Mouse (Mus musculus) liver, embryonic 16.5 days (tissue): ENCODE measurements around the gene Akap8l. TPM values are rescaled to one million over a fixed set of nuclear protein-coding genes. Genes with fewer than 3 reads are reported as not detected.

Source experiments
- ATAC-seq: fragments of 200-750 bp; cut with Nextera tagmentation; 2 replicates; pipeline ENCODE4 v1.8.0; 2017; ENCODE audit warnings: low read depth, mild to moderate bottlenecking, moderate number of reproducible peaks, moderate library complexity
- H3K27ac ChIP-seq: fragments of 300-500 bp; sonication (generic); 2 replicates; pipeline ENCODE4 v1.5.1; 2014; ENCODE audit warnings: mild to moderate bottlenecking, low read length
- H3K27me3 ChIP-seq: fragments of 300-500 bp; sonication (generic); 2 replicates; pipeline ENCODE4 v1.6.1; 2014; ENCODE audit warnings: low read depth, low read length, mixed read lengths; ENCODE audit not compliant: control insufficient read depth, insufficient read depth
- H3K36me3 ChIP-seq: fragments of 300-500 bp; sonication (generic); 2 replicates; pipeline ENCODE4 v1.6.1; 2014; ENCODE audit warnings: mild to moderate bottlenecking; ENCODE audit not compliant: control insufficient read depth, insufficient read depth
- H3K4me1 ChIP-seq: fragments of 300-500 bp; sonication (generic); 2 replicates; pipeline ENCODE4 v1.6.1; 2014; ENCODE audit warnings: low read depth, low read length, mixed read lengths; ENCODE audit not compliant: control insufficient read depth
- H3K4me2 ChIP-seq: fragments of 300-500 bp; sonication (generic); 2 replicates; pipeline ENCODE4 v1.6.1; 2014; ENCODE audit warnings: low read depth, low read length, mixed read lengths
- H3K4me3 ChIP-seq: fragments of 300-500 bp; sonication (generic); 2 replicates; pipeline ENCODE4 v1.5.1; 2014; ENCODE audit warnings: low read depth, mild to moderate bottlenecking, low read length
- H3K9ac ChIP-seq: fragments of 300-500 bp; sonication (generic); 2 replicates; pipeline ENCODE4 v1.6.1; 2014; ENCODE audit warnings: low read depth, low read length
- H3K9me3 ChIP-seq: fragments of 300-500 bp; sonication (generic); replicated peaks from 2 replicates; pipeline ENCODE4 v1.6.1; 2016; ENCODE audit warnings: low read length; ENCODE audit not compliant: control insufficient read depth
- WGBS: fragments of 180-500 bp; shearing (Covaris S2); extraction: QIAGEN DNeasy Blood & Tissue Kit; methylation state at CpG from one replicate; pipeline ENCODE4 v1.1.7; 2014; ENCODE audit not compliant: insufficient replicate concordance; 5-methylcytosine and 5-hydroxymethylcytosine counted together
- polyA plus RNA-seq: library from polyadenylated mRNA; unstranded; fragments of >200 nt; fragmentation: Nextera tagmentation; extraction: Ambion mirVana; gene quantifications from 2 replicates; pipeline ENCODE4 v1.2.1, GENCODE M21; 2015

Akap8l gene
- polyA plus RNA-seq, 1 experiment from 2014 or later = 42.2 TPM

GRCm38 (mm10) chr17:32317708-32318107 is 32.7 kb downstream of the Akap8l start:
- no peak overlapping the region for H3K4me3 ChIP-seq
- peaks cover 25% of the 10 kb centered on the region for H3K4me1 ChIP-seq
- no peak overlapping the region for H3K9ac ChIP-seq
- no peak overlapping the region for H3K4me2 ChIP-seq
- peaks cover 46% of the 10 kb centered on the region for H3K36me3 ChIP-seq
- 77% methylated on average over 3 of the region's 3 CpGs for WGBS
- H3K9me3 ChIP-seq = no peaks in the 10 kb centered on the region
- no peak for ATAC-seq
- no peaks in the 10 kb centered on the region for H3K27me3 ChIP-seq
- H3K27ac ChIP-seq = no peak overlapping the region

- H3K4me2 ChIP-seq = no peak overlapping the region
- no peak overlapping the region for H3K9ac ChIP-seq
- H3K27me3 ChIP-seq = no peaks in the 10 kb centered on the region
- no peak overlapping the region for H3K4me3 ChIP-seq
- no peak overlapping the region for H3K27ac ChIP-seq
- no peaks in the 10 kb centered on the region for H3K9me3 ChIP-seq
- H3K4me1 ChIP-seq = peaks cover 20% of the 10 kb centered on the region
- peaks cover 51% of the 10 kb centered on the region for H3K36me3 ChIP-seq
- no peak for ATAC-seq
- WGBS = 92% methylated on average over 8 of the region's 8 CpGs
These were observed 33.4 kb downstream of the Akap8l start for GRCm38 (mm10) chr17:32317032-32317431.

DNA sequence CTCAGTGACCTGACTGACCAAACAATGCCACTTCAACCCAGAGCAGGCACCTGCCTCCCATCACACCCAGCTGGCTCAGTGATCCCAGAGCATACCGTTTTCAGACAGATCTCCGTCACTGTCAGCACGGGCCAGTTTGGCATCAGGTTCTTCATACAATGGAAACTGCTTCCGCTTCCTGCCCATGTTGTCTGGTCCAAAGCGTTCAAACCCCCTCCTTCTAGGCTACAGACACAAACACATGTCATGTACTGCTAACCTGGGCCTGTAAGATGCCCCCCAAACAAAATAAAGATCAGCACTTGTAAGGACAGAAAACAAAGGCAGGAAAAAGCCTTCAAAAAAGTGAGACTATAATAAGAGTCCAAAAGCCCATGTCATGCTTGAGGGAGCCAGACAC is 34.8 kb downstream of the Akap8l start:
- WGBS = 83% methylated on average over 5 of the region's 5 CpGs
- ATAC-seq = no peak

GRCm38 (mm10) chr17:32313892-32314291 is 36.5 kb downstream of the Akap8l start:
- H3K4me2 ChIP-seq = no peak overlapping the region
- H3K4me3 ChIP-seq = no peak overlapping the region
- ATAC-seq = peak; percentile 37
- H3K27me3 ChIP-seq = no peaks in the 10 kb centered on the region
- no peak overlapping the region for H3K27ac ChIP-seq
- WGBS = 34% methylated on average over 5 of the region's 5 CpGs
- peaks cover 7% of the 10 kb centered on the region for H3K4me1 ChIP-seq
- no peaks in the 10 kb centered on the region for H3K9me3 ChIP-seq
- H3K36me3 ChIP-seq = peaks cover 78% of the 10 kb centered on the region
- no peak overlapping the region for H3K9ac ChIP-seq

More for the DNA sequence above, 34.8 kb downstream of the Akap8l start:
- no peaks in the 10 kb centered on the region for H3K27me3 ChIP-seq
- H3K4me1 ChIP-seq = peaks cover 17% of the 10 kb centered on the region
- H3K36me3 ChIP-seq = peaks cover 62% of the 10 kb centered on the region
- H3K27ac ChIP-seq = no peak overlapping the region
- H3K4me3 ChIP-seq = no peak overlapping the region
- H3K4me2 ChIP-seq = no peak overlapping the region
- no peaks in the 10 kb centered on the region for H3K9me3 ChIP-seq
- H3K9ac ChIP-seq = no peak overlapping the region

GRCm38 (mm10) chr17:32312801-32313200 is 37.6 kb downstream of the Akap8l start:
- Histone ChIP-seq H3K9ac (no peak overlapping the region), H3K27me3 (no peaks in the 10 kb centered on the region), H3K27ac (no peak overlapping the region), H3K4me2 (no peak overlapping the region), H3K9me3 (no peaks in the 10 kb centered on the region), H3K4me3 (no peak overlapping the region), H3K36me3 (peaks cover 84% of the 10 kb centered on the region), H3K4me1 (peaks cover 3% of the 10 kb centered on the region; the same call in 1 of the 2 replicates)
- 85% methylated on average over 8 of the region's 8 CpGs for WGBS
- no peak for ATAC-seq

DNA sequence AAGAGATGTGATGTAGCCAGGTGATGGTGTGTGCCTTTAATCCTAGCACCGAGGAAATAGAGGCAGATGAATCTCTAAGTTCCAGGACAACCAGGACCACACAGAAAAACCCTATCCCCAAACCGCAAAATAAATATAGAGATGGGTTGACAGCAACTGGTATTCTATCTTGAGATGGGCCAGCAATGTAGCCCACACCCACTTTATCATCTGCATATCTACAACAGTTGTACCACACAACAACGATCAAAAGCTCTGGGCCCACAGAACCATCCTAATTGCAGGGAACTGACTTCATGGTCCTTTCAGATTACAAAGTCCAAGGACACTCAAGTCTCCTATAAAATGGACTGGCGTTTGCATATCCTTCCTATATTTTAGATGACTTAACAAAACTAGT is 42.4 kb downstream of the Akap8l start:
- WGBS = 30% methylated on average over 4 of the region's 4 CpGs
- Histone ChIP-seq H3K27ac (no peak overlapping the region), H3K4me1 (peaks cover 4% of the 10 kb centered on the region; the same call in 1 of the 2 replicates), H3K4me3 (no peak overlapping the region), H3K9ac (no peak overlapping the region), H3K4me2 (no peak overlapping the region), H3K27me3 (no peaks in the 10 kb centered on the region), H3K9me3 (no peaks in the 10 kb centered on the region), H3K36me3 (peaks cover 75% of the 10 kb centered on the region)
- 0 out of 2 replicates have a peak, but pooled peaks have one; percentile 30 for ATAC-seq

DNA sequence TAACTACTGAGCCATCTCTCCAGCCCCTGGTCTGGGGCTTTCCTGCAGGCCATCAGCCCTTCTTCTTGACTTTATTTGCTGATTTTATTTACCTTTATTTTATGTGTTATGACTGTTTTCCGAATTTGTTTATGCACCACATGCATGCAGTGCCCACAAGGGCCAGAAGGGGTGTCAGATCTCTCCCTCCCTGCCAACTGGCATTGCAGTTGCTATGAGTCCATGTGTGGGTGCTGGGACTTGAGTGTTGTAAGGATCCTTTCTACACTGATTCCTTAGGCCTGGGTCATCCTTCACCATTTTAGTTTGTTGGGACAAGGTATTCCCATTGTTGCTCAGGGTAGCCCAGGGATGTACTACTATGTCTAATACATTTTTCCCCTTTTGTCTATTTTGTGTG is 52.3 kb downstream of the Akap8l start:
- no peak overlapping the region for H3K27ac ChIP-seq
- no peak overlapping the region for H3K9ac ChIP-seq
- no peak overlapping the region for H3K4me3 ChIP-seq
- no peak for ATAC-seq
- H3K36me3 ChIP-seq = no peaks in the 10 kb centered on the region; the same call in 1 of the 2 replicates
- H3K4me1 ChIP-seq = no peaks in the 10 kb centered on the region
- no peaks in the 10 kb centered on the region for H3K27me3 ChIP-seq
- no peaks in the 10 kb centered on the region for H3K9me3 ChIP-seq
- no peak overlapping the region for H3K4me2 ChIP-seq
- 74% methylated on average over 1 of the region's 1 CpGs for WGBS

DNA sequence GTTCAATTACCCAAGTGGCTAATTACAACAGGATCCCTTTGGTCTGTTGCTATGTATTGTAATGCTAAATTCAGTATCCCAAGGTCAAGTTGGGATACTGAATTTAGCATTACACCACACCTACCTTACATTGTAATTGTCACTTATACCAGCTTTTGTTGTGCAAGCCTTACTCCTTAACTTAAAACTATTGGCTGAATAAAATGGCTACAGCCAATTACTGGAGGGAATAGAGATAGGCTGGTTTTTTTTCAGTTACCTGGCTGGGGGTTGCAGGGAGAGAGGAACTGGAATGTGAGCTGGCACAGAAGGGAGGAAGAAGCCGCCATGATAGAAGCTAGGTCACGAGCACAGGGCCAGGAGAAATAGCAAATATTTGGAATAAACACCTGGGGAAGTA is 54.5 kb downstream of the Akap8l start:
- H3K9me3 ChIP-seq = no peaks in the 10 kb centered on the region
- H3K27me3 ChIP-seq = no peaks in the 10 kb centered on the region
- ATAC-seq = no peak
- no peaks in the 10 kb centered on the region for H3K36me3 ChIP-seq
- H3K27ac ChIP-seq = no peak overlapping the region
- no peak overlapping the region for H3K4me3 ChIP-seq
- no peak overlapping the region for H3K4me2 ChIP-seq
- 59% methylated on average over 2 of the region's 2 CpGs for WGBS
- no peaks in the 10 kb centered on the region for H3K4me1 ChIP-seq
- H3K9ac ChIP-seq = no peak overlapping the region

DNA sequence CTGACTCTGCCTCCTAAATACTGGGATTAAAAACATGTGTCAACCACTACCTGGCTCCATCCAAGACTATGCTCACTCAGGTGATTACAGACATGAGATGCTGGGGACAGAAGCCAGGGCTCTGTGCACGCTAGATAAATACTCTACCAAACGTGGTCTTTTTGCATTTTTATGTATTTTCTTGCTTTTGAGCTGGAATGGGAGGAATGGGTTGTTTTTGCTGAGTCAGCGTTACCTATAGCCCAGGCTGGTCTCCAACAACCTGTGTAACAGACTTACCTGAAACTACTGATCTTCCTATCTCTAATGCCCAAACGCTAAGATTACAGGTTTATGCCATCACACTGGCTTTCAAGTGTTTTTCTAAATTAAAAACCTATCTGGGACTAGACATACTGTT is 55.2 kb downstream of the Akap8l start:
- no peak for ATAC-seq
- Histone ChIP-seq H3K27ac (no peak overlapping the region), H3K4me3 (no peak overlapping the region), H3K36me3 (no peaks in the 10 kb centered on the region), H3K27me3 (no peaks in the 10 kb centered on the region), H3K9me3 (no peaks in the 10 kb centered on the region), H3K4me2 (no peak overlapping the region), H3K4me1 (no peaks in the 10 kb centered on the region), H3K9ac (no peak overlapping the region)
- 57% methylated on average over 4 of the region's 4 CpGs for WGBS
